In genomic region chr17:74270205-74270604, GRCm38 (mm10) we compare ENCODE assay signal across 21 mouse cellular contexts. TPM values are rescaled to one million over a fixed set of nuclear protein-coding genes. Genes with fewer than 3 reads are reported as not detected.
DNase-seq lines count a peak whose midpoint lies in the region; ATAC-seq and TF ChIP-seq lines count a peak whose summit lies in the region.
"Had no signal": no experiment of that assay in that cellular context is flagged by ENCODE, and none has a peak within 500 bp of the region (broad histone marks: within the 10 kb centered on the region; RNA-seq: fewer than 3 reads in every experiment).

No protein-coding gene starts in this region.

- no peaks in the 10 kb centered on the region for H3K27me3 ChIP-seq in liver, adult 2 months (ENCODE audit: control insufficient read depth, insufficient read depth, low read length)
- no peaks in the 10 kb centered on the region for H3K27me3 ChIP-seq in liver, embryonic 13.5 days
- no peaks in the 10 kb centered on the region for H3K27me3 ChIP-seq in liver, postnatal 0 days (ENCODE audit: insufficient read depth, low read length)
- no peaks in the 10 kb centered on the region for H3K27me3 ChIP-seq in MEL (ENCODE audit: control insufficient read depth in 1 of 2, insufficient read depth in 2 of 2, low read length in 2 of 2)
- H3K27me3 ChIP-seq: CH12.LX, Patski had no signal

- TF ChIP-seq POLR2A in liver, adult 2 months (IDR thresholded peaks at IDR 0.05; ENCODE audit: extremely low read depth, insufficient read depth, low read length), result no peak
- TF ChIP-seq POLR2A in MEL (IDR thresholded peaks at IDR 0.05; ENCODE audit: control insufficient read depth in 1 of 2, insufficient read depth in 1 of 2, low read depth in 1 of 2, low read length in 2 of 2, poor library complexity in 1 of 2), result no peak

- no peaks in the 10 kb centered on the region for H3K36me3 ChIP-seq in liver, adult 2 months (ENCODE audit: control insufficient read depth, insufficient read depth, low read length)
- H3K36me3 ChIP-seq in liver, embryonic 13.5 days, result peaks cover 23% of the 10 kb centered on the region
- peaks cover 6% of the 10 kb centered on the region; the same call in 1 of the 2 replicates for H3K36me3 ChIP-seq in liver, postnatal 0 days (replicated peaks; ENCODE audit: insufficient read depth, low read length)
- H3K36me3 ChIP-seq in MEL (ENCODE audit: control insufficient read depth in 1 of 2, insufficient read depth in 2 of 2, low read length in 2 of 2), result peaks cover 18 to 76% of the 10 kb centered on the region in 2 experiments

- no peak for TF ChIP-seq CTCF in liver, adult 2 months (IDR thresholded peaks at IDR 0.05; ENCODE audit: low read depth, low read length)
- no peak for TF ChIP-seq CTCF in liver, postnatal 0 days (IDR thresholded peaks at IDR 0.05; ENCODE audit: low read depth)
- TF ChIP-seq CTCF in MEL (IDR thresholded peaks at IDR 0.05 in 2 of 3, conservative IDR thresholded peaks at IDR 0.05 in 1 of 3; ENCODE audit: control insufficient read depth in 1 of 3, insufficient read depth in 1 of 3, low read depth in 2 of 3, low read length in 3 of 3, poor library complexity in 1 of 3, severe bottlenecking in 1 of 3), result no peak

- TF ChIP-seq EP300 in liver, postnatal 0 days (IDR thresholded peaks at IDR 0.05; ENCODE audit: low read depth), result no peak
- peak; percentile 65 to 78; a peak in 3 of 4 replicates for TF ChIP-seq EP300 in MEL (IDR thresholded peaks at IDR 0.05; ENCODE audit: low read depth in 1 of 2, low read length in 2 of 2)

- ATAC-seq in liver, embryonic 13.5 days (ENCODE audit: low read depth), result no peak
- ATAC-seq in liver, postnatal 0 days, result no peak
- ATAC-seq: activated CD4-positive, CD25-positive, alpha-beta regulatory T cell, adult 4 months; CD4-positive, CD25-positive, alpha-beta regulatory T cell, adult 4 months; Patski had no signal

- H3K9me3 ChIP-seq in liver, embryonic 13.5 days (replicated peaks), result peaks cover 6% of the 10 kb centered on the region; the same call in 1 of the 2 replicates
- H3K9me3 ChIP-seq in liver, postnatal 0 days (ENCODE audit: low read length), result 0 out of 2 replicates have a peak, but pooled peaks cover 5% of the 10 kb centered on the region
- no peaks in the 10 kb centered on the region for H3K9me3 ChIP-seq in MEL (replicated peaks; ENCODE audit: insufficient read depth, low read length)

- peak overlapping the region; percentile 54 for H3K27ac ChIP-seq in liver, adult 2 months (replicated peaks; ENCODE audit: insufficient read depth, low read depth, low read length)
- 0 out of 2 replicates have a peak overlapping the region, but pooled peaks have one; percentile 34 for H3K27ac ChIP-seq in liver, embryonic 13.5 days
- no peak overlapping the region for H3K27ac ChIP-seq in liver, postnatal 0 days (ENCODE audit: low read depth)
- no peak overlapping the region for H3K27ac ChIP-seq in MEL (ENCODE audit: control insufficient read depth, low read depth, low read length)

- peak; percentile 73 for DNase-seq in liver, adult 2 months (ENCODE audit: extremely low read depth, low read depth, low spot score)
- no peak for DNase-seq in liver
- DNase-seq in liver, embryonic 13.5 days, result no peak
- no peak for DNase-seq in liver, postnatal 0 days
- no peak for DNase-seq in MEL (ENCODE audit: low read depth, low spot score)
- DNase-seq in frontal cortex, postnatal 25 days (ENCODE audit: low spot score in 2 of 2), result no peak
- DNase-seq: adrenal gland, adult 2 months; adrenal gland, adult 8-10 months; adrenal gland, postnatal 10 days; adrenal gland, postnatal 14 days; adrenal gland, postnatal 25 days; adrenal gland, postnatal 36 days; B cell, adult 2 months; cerebellum, adult 11 months; cerebellum, adult 11-12 months; cerebellum, adult 18-20 months; cerebellum, adult 2 months had no signal

- H3K4me3 ChIP-seq in liver, adult 2 months (ENCODE audit: insufficient read depth, low read depth, low read length), result no peak overlapping the region
- H3K4me3 ChIP-seq in liver, embryonic 13.5 days (replicated peaks), result no peak overlapping the region
- no peak overlapping the region for H3K4me3 ChIP-seq in liver, postnatal 0 days (ENCODE audit: low read depth, low read length)
- H3K4me3 ChIP-seq in MEL (ENCODE audit: control insufficient read depth in 1 of 2, insufficient read depth in 1 of 2, low read depth in 2 of 2, low read length in 2 of 2), result no peak overlapping the region

- no peak overlapping the region for H3K9ac ChIP-seq in liver, adult 2 months (ENCODE audit: low read depth, low read length)
- no peak overlapping the region for H3K9ac ChIP-seq in liver, embryonic 13.5 days
- H3K9ac ChIP-seq in liver, postnatal 0 days (replicated peaks), result no peak overlapping the region
- H3K9ac ChIP-seq in MEL (ENCODE audit: control insufficient read depth, low read depth, low read length, poor library complexity, severe bottlenecking), result no peak overlapping the region

- peaks cover 35% of the 10 kb centered on the region; the same call in 1 of the 2 replicates for H3K79me2 ChIP-seq in liver, adult 2 months (ENCODE audit: control insufficient read depth, insufficient read depth, low read length)
- H3K79me2 ChIP-seq in MEL (ENCODE audit: control insufficient read depth, insufficient read depth, low read length, poor library complexity), result peaks cover 60% of the 10 kb centered on the region

- H3K4me2 ChIP-seq in liver, embryonic 13.5 days, result no peak overlapping the region
- no peak overlapping the region for H3K4me2 ChIP-seq in liver, postnatal 0 days (ENCODE audit: low read depth, low read length)

- TF ChIP-seq RAD21 in MEL (IDR thresholded peaks at IDR 0.05; ENCODE audit: low read depth, low read length), result no peak

- 26% methylated on average over 2 of the region's 2 CpGs for WGBS in liver, adult 2 months
- WGBS in liver, embryonic 13.5 days (ENCODE audit: insufficient replicate concordance), result 59% methylated on average over 2 of the region's 2 CpGs
- 54% methylated on average over 2 of the region's 2 CpGs for WGBS in liver, postnatal 0 days (ENCODE audit: insufficient replicate concordance)

- H3K4me1 ChIP-seq in liver, adult 2 months (ENCODE audit: control insufficient read depth, insufficient read depth, low read length), result peaks cover 23% of the 10 kb centered on the region
- H3K4me1 ChIP-seq in liver, embryonic 13.5 days (replicated peaks), result peaks cover 87% of the 10 kb centered on the region
- H3K4me1 ChIP-seq in liver, postnatal 0 days (ENCODE audit: insufficient read depth), result peaks cover 48% of the 10 kb centered on the region
- peaks cover 42 to 53% of the 10 kb centered on the region in 2 experiments for H3K4me1 ChIP-seq in MEL (ENCODE audit: control insufficient read depth in 1 of 2, insufficient read depth in 2 of 2, low read length in 2 of 2)

TF ChIP-seq in MEL, 35 proteins besides CTCF, POLR2A, EP300 and RAD21:
- peak; percentile 51; the same call in 1 of the 2 replicates for TF ChIP-seq TCF12 (IDR thresholded peaks at IDR 0.05; ENCODE audit: low read depth, low read length)
- TF ChIP-seq MYB (IDR thresholded peaks at IDR 0.05; ENCODE audit: low read depth, low read length), result peak; percentile 70; the same call in 1 of the 2 replicates
- no peak for TF ChIP-seq MEF2A (IDR thresholded peaks at IDR 0.05; ENCODE audit: extremely low read depth, insufficient replicate concordance, low read depth, low read length, poor library complexity, severe bottlenecking)
- no peak for TF ChIP-seq BHLHE40 (IDR thresholded peaks at IDR 0.05; ENCODE audit: borderline replicate concordance, low read depth, low read length)
- TF ChIP-seq GATA1 (IDR thresholded peaks at IDR 0.05; ENCODE audit: low read depth, low read length), result peak; percentile 22; the same call in 1 of the 2 replicates
- TF ChIP-seq RCOR1 (IDR thresholded peaks at IDR 0.05; ENCODE audit: low read depth, low read length), result no peak
- TF ChIP-seq GABPA (IDR thresholded peaks at IDR 0.05; ENCODE audit: low read depth, low read length), result no peak

RNA-seq across cellular contexts. Expression of gene Memo1, which starts 25.1 kb away (rescaled TPM):
- 31.8 and 36.6 TPM in 2 replicates for total RNA-seq in liver, adult 2 months (2014; rRNA removed)
- polyA plus RNA-seq in liver, adult 2 months (2012; rRNA removed), result 34.5 and 36.0 TPM in 2 replicates
- polyA plus RNA-seq in liver, embryonic 13.5 days (2015; fragmentation: Nextera tagmentation; extraction: Ambion mirVana), result 108 and 111 TPM in 2 replicates
- 66.5 and 67.9 TPM in 2 replicates for polyA plus RNA-seq in liver, postnatal 0 days (2015; fragmentation: Nextera tagmentation; extraction: Ambion mirVana)
- 68.8 and 75.3 TPM in 2 replicates for total RNA-seq in MEL (2012; rRNA removed)
- 10 to 100 TPM in 1 of 2 experiments, not detected in 1; 63.1 TPM for polyA plus RNA-seq in MEL (2012; ENCODE audit: insufficient read depth in 1 of 2, insufficient read length in 2 of 2, low read depth in 1 of 2, low replicate concordance in 2 of 2, missing spikeins in 1 of 2)

RNA-seq across cellular contexts. Expression of gene Dpy30, which starts 53.5 kb away (rescaled TPM):
- total RNA-seq in liver, adult 2 months (2014; rRNA removed), result 22.1 and 29.2 TPM in 2 replicates
- 30.4 and 34.7 TPM in 2 replicates for polyA plus RNA-seq in liver, adult 2 months (2012; rRNA removed)
- 198 and 225 TPM in 2 replicates for polyA plus RNA-seq in liver, embryonic 13.5 days (2015; fragmentation: Nextera tagmentation; extraction: Ambion mirVana)
- 95.1 and 96.3 TPM in 2 replicates for polyA plus RNA-seq in liver, postnatal 0 days (2015; fragmentation: Nextera tagmentation; extraction: Ambion mirVana)
- 113 and 121 TPM in 2 replicates for total RNA-seq in MEL (2012; rRNA removed)
- 100 to 1,000 TPM in 1 of 2 experiments, not detected in 1; 192 TPM for polyA plus RNA-seq in MEL (2012; ENCODE audit: insufficient read depth in 1 of 2, insufficient read length in 2 of 2, low read depth in 1 of 2, low replicate concordance in 2 of 2, missing spikeins in 1 of 2)

Comparison
In these comparisons a context has a peak if more than half of its experiments do, and no peak if none do; other contexts are left out.
1. H3K27ac ChIP-seq: peak in liver, adult 2 months (single experiment) and liver, embryonic 13.5 days (single experiment); none in liver, postnatal 0 days (single experiment) and MEL (single experiment).